Mouse (Mus musculus) ovary, postnatal 36 days (tissue): ENCODE results near the gene Irf4.

Experiments used
- DNase-seq: peaks from one replicate; pipeline ENCODE4 v3.0.0; 2022; ENCODE audit warnings: low spot score, mixed read lengths

Irf4 gene

GRCm38 (mm10) chr13:30749021-30749556, at the start of gene Irf4:
Gene Irf4, plus strand, starts transcription at chr13:30749226.
- DNase-seq = peak; percentile 58

GRCm38 (mm10) chr13:30702695-30703094, 46.3 kb upstream of the Irf4 start:
- no peak for DNase-seq

GRCm38 (mm10) chr13:30704246-30705095, 44.6 kb upstream of the Irf4 start:
- no peak for DNase-seq

GRCm38 (mm10) chr13:30711066-30711465, 38.0 kb upstream of the Irf4 start:
- DNase-seq = no peak

GRCm38 (mm10) chr13:30711711-30712110, 37.3 kb upstream of the Irf4 start:
- no peak for DNase-seq

GRCm38 (mm10) chr13:30712280-30712679, 36.7 kb upstream of the Irf4 start:
- no peak for DNase-seq

- DNase-seq = no peak
These were observed 35.4 kb upstream of the Irf4 start for GRCm38 (mm10) chr13:30713621-30714020.

GRCm38 (mm10) chr13:30714552-30714951, 34.5 kb upstream of the Irf4 start:
- no peak for DNase-seq

GRCm38 (mm10) chr13:30715060-30715459, 34.0 kb upstream of the Irf4 start:
- DNase-seq = no peak

- no peak for DNase-seq
These were observed 33.5 kb upstream of the Irf4 start for GRCm38 (mm10) chr13:30715573-30715972.

- no peak for DNase-seq
These were observed 32.4 kb upstream of the Irf4 start for GRCm38 (mm10) chr13:30716611-30717010.

GRCm38 (mm10) chr13:30722601-30723000, 26.4 kb upstream of the Irf4 start:
- DNase-seq = peak; percentile 12

- DNase-seq = no peak
These were observed 25.8 kb upstream of the Irf4 start for GRCm38 (mm10) chr13:30723258-30723657.

GRCm38 (mm10) chr13:30723858-30724257, 25.2 kb upstream of the Irf4 start:
- no peak for DNase-seq

GRCm38 (mm10) chr13:30724691-30725271, 24.2 kb upstream of the Irf4 start:
- DNase-seq = peak; percentile 24

GRCm38 (mm10) chr13:30726879-30727278, 22.1 kb upstream of the Irf4 start:
- no peak for DNase-seq

- DNase-seq = no peak
These were observed 20.9 kb upstream of the Irf4 start for GRCm38 (mm10) chr13:30728155-30728554.

GRCm38 (mm10) chr13:30729245-30729644, 19.8 kb upstream of the Irf4 start:
- no peak for DNase-seq

- DNase-seq = no peak
These were observed 18.8 kb upstream of the Irf4 start for GRCm38 (mm10) chr13:30730104-30730793.

GRCm38 (mm10) chr13:30732709-30733445, 16.1 kb upstream of the Irf4 start:
- DNase-seq = no peak

GRCm38 (mm10) chr13:30736721-30737120, 12.3 kb upstream of the Irf4 start:
- DNase-seq = no peak

- DNase-seq = no peak
These were observed 11.8 kb upstream of the Irf4 start for GRCm38 (mm10) chr13:30737257-30737656.
